Mouse (Mus musculus) brain, adult 2 months (tissue): ENCODE results near the gene Ppara.
A peak's percentile ranks its signal among the peaks of the same experiment; 100 is the strongest.

Experiments used
- DNase-seq: peaks from one replicate; pipeline ENCODE4 v3.0.0; 2011; ENCODE audit warnings: low read depth, low spot score

The Ppara gene

GRCm38 (mm10) chr15:85734571-85735033 is at the start of gene Ppara:
TSS of gene Ppara (plus strand) at chr15:85734983.
- DNase-seq = no peak

- DNase-seq = peak; percentile 94
These were observed 48.0 kb upstream of the Ppara start for GRCm38 (mm10) chr15:85686641-85687395.

GRCm38 (mm10) chr15:85687630-85688410 is 47.0 kb upstream of the Ppara start:
- no peak for DNase-seq

- DNase-seq = no peak
These were observed 46.0 kb upstream of the Ppara start for GRCm38 (mm10) chr15:85688734-85689133.

- DNase-seq = no peak
These were observed 45.3 kb upstream of the Ppara start for GRCm38 (mm10) chr15:85689523-85689922.

- no peak for DNase-seq
These were observed 44.7 kb upstream of the Ppara start for GRCm38 (mm10) chr15:85690058-85690457.

GRCm38 (mm10) chr15:85690875-85691274 is 43.9 kb upstream of the Ppara start:
- no peak for DNase-seq

GRCm38 (mm10) chr15:85693115-85693514 is 41.7 kb upstream of the Ppara start:
- no peak for DNase-seq

- no peak for DNase-seq
These were observed 41.0 kb upstream of the Ppara start for GRCm38 (mm10) chr15:85693819-85694218.

- no peak for DNase-seq
These were observed 40.4 kb upstream of the Ppara start for GRCm38 (mm10) chr15:85694379-85694778.

GRCm38 (mm10) chr15:85695304-85695703 is 39.5 kb upstream of the Ppara start:
- DNase-seq = no peak

- no peak for DNase-seq
These were observed 36.3 kb upstream of the Ppara start for GRCm38 (mm10) chr15:85698345-85699034.

- DNase-seq = peak; percentile 95
These were observed 35.3 kb upstream of the Ppara start for GRCm38 (mm10) chr15:85699452-85699851.

- DNase-seq = peak; percentile 63
These were observed 34.8 kb upstream of the Ppara start for GRCm38 (mm10) chr15:85699862-85700501.

GRCm38 (mm10) chr15:85700716-85701115 is 34.1 kb upstream of the Ppara start:
- no peak for DNase-seq

- no peak for DNase-seq
These were observed 33.5 kb upstream of the Ppara start for GRCm38 (mm10) chr15:85701128-85701930.

GRCm38 (mm10) chr15:85702411-85702951 is 32.3 kb upstream of the Ppara start:
- DNase-seq = peak; percentile 95

- DNase-seq = peak; percentile 81
These were observed 31.6 kb upstream of the Ppara start for GRCm38 (mm10) chr15:85703194-85703641.

- DNase-seq = no peak
These were observed 30.9 kb upstream of the Ppara start for GRCm38 (mm10) chr15:85703858-85704257.

GRCm38 (mm10) chr15:85704341-85705012 is 30.3 kb upstream of the Ppara start:
- no peak for DNase-seq
